Mouse (Mus musculus): ENCODE measurements around the gene Wscd2. TPM values are rescaled to one million over a fixed set of nuclear protein-coding genes. Genes with fewer than 3 reads are reported as not detected.

Wscd2 gene
- polyA plus RNA-seq, 1 experiment from 2014 or later: 11.3 TPM

Other genes starting within 250 kb of the Wscd2 start
- gene Sgsm1, start 179.5 kb upstream of the Wscd2 start, polyA plus RNA-seq (2015; fragmentation: Nextera tagmentation; extraction: Ambion mirVana): 15.8 and 19.2 TPM in 2 replicates
- gene Aym1, start 133.0 kb upstream of the Wscd2 start, polyA plus RNA-seq (2015; fragmentation: Nextera tagmentation; extraction: Ambion mirVana): not detected in 2 replicates
- 2.3 and 2.7 TPM in 2 replicates for gene Cmklr1, start 160.1 kb downstream of the Wscd2 start, polyA plus RNA-seq (2015; fragmentation: Nextera tagmentation; extraction: Ambion mirVana)
- gene 1700069L16Rik, start 234.4 kb downstream of the Wscd2 start, polyA plus RNA-seq (2015; fragmentation: Nextera tagmentation; extraction: Ambion mirVana): not detected in 2 replicates
- 9.2 and 9.6 TPM in 2 replicates for gene Ficd, start 245.5 kb downstream of the Wscd2 start, polyA plus RNA-seq (2015; fragmentation: Nextera tagmentation; extraction: Ambion mirVana)

Measured in forebrain, embryonic 16.5 days (tissue).